Mouse (Mus musculus): ENCODE results near the gene Shc4. TPM values are rescaled to one million over a fixed set of nuclear protein-coding genes. Genes with fewer than 3 reads are reported as not detected.
A peak's percentile ranks its signal among the peaks of the same experiment; 100 is the strongest.

The Shc4 gene
- total and polyA plus RNA-seq, 2 experiments, result 0.18 to 0.26 TPM

GRCm38 (mm10) chr2:125651563-125651962 lies 72.4 kb downstream of the Shc4 start:
- H3K27me3 ChIP-seq (ENCODE audit: control insufficient read depth, insufficient read depth, low read length), result no peaks in the 10 kb centered on the region
- H3K36me3 ChIP-seq (ENCODE audit: control insufficient read depth, insufficient read depth, low read length), result no peaks in the 10 kb centered on the region
- 0 out of 2 replicates have a peak overlapping the region, but pooled peaks have one; percentile 15 for H3K9ac ChIP-seq (ENCODE audit: low read depth, low read length)
- H3K4me1 ChIP-seq (ENCODE audit: control insufficient read depth, insufficient read depth, low read length), result peaks cover 2% of the 10 kb centered on the region; the same call in 1 of the 2 replicates
- 62% methylated on average over 8 of the region's 8 CpGs for WGBS
- no peaks in the 10 kb centered on the region for H3K79me2 ChIP-seq (ENCODE audit: control insufficient read depth, insufficient read depth, low read length)
- TF ChIP-seq CTCF (IDR thresholded peaks at IDR 0.05; ENCODE audit: low read depth, low read length) (no peak), POLR2A (IDR thresholded peaks at IDR 0.05; ENCODE audit: extremely low read depth, insufficient read depth, low read length) (no peak)
- no peak overlapping the region for H3K27ac ChIP-seq (replicated peaks; ENCODE audit: insufficient read depth, low read depth, low read length)
- DNase-seq (ENCODE audit: extremely low read depth, low read depth, low spot score), result no peak
- no peak overlapping the region; the same call in 1 of the 2 replicates for H3K4me3 ChIP-seq (ENCODE audit: insufficient read depth, low read depth, low read length)

DNA sequence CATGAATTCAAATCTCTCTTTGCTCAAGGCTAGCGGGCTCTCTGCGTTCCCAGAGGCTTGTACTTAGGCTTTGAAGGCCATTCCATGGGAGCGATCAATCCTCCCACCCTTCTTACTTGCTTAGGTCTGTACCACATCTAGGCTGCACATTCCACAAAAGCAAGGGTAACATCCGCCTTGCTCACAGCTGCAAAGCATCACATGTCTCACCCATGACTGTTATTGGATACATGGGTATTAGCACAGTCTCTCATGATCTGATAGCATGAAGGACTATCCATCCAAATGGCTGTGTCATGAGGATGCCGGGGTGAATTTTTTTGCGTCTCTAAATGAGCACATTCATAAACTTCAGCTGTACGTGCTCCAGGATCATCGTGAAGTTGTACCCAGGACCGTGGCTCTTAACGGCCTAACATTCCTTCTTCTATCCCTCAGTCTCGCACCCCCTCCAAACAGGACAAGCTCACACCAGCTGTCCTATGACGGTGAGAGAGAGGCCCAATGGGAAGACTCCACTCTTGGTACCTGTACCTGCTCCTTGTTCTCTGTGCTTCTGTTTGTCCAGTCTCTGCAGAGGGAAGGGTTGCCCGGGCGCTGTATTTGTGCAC lies 73.1 kb downstream of the Shc4 start:
- peaks cover 2% of the 10 kb centered on the region; the same call in 1 of the 2 replicates for H3K4me1 ChIP-seq (ENCODE audit: control insufficient read depth, insufficient read depth, low read length)
- DNase-seq (ENCODE audit: extremely low read depth, low read depth, low spot score), result no peak

DNA sequence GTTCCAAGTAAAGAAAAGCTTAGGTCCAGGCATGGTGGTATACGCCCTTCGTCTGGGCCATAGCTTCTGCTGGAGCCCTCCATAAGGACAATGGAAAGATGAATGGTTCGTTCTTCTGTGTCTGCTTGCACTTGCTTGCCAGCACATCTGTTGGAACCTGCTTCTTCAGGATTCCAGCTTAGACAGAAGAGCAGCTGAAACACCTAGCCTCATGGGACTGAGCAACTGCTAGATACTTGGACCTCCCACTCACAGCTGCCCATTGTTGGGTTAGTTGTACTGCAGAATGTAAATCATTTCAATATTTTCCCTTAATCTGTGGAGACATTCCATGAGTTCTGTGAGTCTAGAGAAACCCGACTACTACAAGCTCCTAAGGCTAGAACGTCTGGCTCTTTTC lies 73.9 kb downstream of the Shc4 start:
- H3K27me3 ChIP-seq (ENCODE audit: control insufficient read depth, insufficient read depth, low read length), result no peaks in the 10 kb centered on the region
- WGBS, result 93% methylated on average over 5 of the region's 5 CpGs
- no peak overlapping the region for H3K27ac ChIP-seq (replicated peaks; ENCODE audit: insufficient read depth, low read depth, low read length)
- TF ChIP-seq POLR2A (IDR thresholded peaks at IDR 0.05; ENCODE audit: extremely low read depth, insufficient read depth, low read length) (no peak), CTCF (IDR thresholded peaks at IDR 0.05; ENCODE audit: low read depth, low read length) (no peak)
- DNase-seq (ENCODE audit: extremely low read depth, low read depth, low spot score), result no peak
- peaks cover 2% of the 10 kb centered on the region; the same call in 1 of the 2 replicates for H3K4me1 ChIP-seq (ENCODE audit: control insufficient read depth, insufficient read depth, low read length)
- H3K36me3 ChIP-seq (ENCODE audit: control insufficient read depth, insufficient read depth, low read length), result no peaks in the 10 kb centered on the region
- H3K9ac ChIP-seq (ENCODE audit: low read depth, low read length), result no peak overlapping the region
- H3K4me3 ChIP-seq (ENCODE audit: insufficient read depth, low read depth, low read length), result no peak overlapping the region
- no peaks in the 10 kb centered on the region for H3K79me2 ChIP-seq (ENCODE audit: control insufficient read depth, insufficient read depth, low read length)

More for the DNA sequence above, 73.1 kb downstream of the Shc4 start:
- Histone ChIP-seq H3K9ac (ENCODE audit: low read depth, low read length) (no peak overlapping the region), H3K4me3 (ENCODE audit: insufficient read depth, low read depth, low read length) (no peak overlapping the region), H3K79me2 (ENCODE audit: control insufficient read depth, insufficient read depth, low read length) (no peaks in the 10 kb centered on the region), H3K27ac (replicated peaks; ENCODE audit: insufficient read depth, low read depth, low read length) (no peak overlapping the region), H3K36me3 (ENCODE audit: control insufficient read depth, insufficient read depth, low read length) (no peaks in the 10 kb centered on the region), H3K27me3 (ENCODE audit: control insufficient read depth, insufficient read depth, low read length) (no peaks in the 10 kb centered on the region)
- 92% methylated on average over 14 of the region's 14 CpGs for WGBS
- TF ChIP-seq CTCF (IDR thresholded peaks at IDR 0.05; ENCODE audit: low read depth, low read length) (no peak), POLR2A (IDR thresholded peaks at IDR 0.05; ENCODE audit: extremely low read depth, insufficient read depth, low read length) (no peak)

DNA sequence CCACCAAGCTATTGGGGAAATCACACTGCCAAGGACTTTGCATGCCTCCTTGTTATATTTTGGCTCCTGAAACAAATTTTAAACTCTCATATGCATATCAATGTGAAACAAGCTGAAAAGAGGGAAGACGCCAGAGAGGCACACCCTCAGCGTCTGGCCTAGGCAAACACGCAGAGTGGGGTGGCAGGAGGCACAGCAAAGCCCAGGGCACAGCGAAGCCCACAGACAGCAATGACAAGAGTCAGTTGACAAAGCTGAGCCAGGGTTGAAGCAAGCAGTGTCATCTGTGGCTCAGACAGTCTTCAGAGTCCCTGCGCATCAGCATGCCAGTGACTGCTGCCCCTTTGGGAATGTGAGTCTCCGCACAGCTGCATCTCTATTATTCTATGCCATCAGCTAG lies 79.0 kb downstream of the Shc4 start:
- Histone ChIP-seq H3K36me3 (ENCODE audit: control insufficient read depth, insufficient read depth, low read length) (no peaks in the 10 kb centered on the region), H3K4me3 (ENCODE audit: insufficient read depth, low read depth, low read length) (no peak overlapping the region), H3K9ac (ENCODE audit: low read depth, low read length) (no peak overlapping the region), H3K27ac (replicated peaks; ENCODE audit: insufficient read depth, low read depth, low read length) (no peak overlapping the region), H3K4me1 (ENCODE audit: control insufficient read depth, insufficient read depth, low read length) (peaks cover 4% of the 10 kb centered on the region; the same call in 1 of the 2 replicates), H3K79me2 (ENCODE audit: control insufficient read depth, insufficient read depth, low read length) (no peaks in the 10 kb centered on the region), H3K27me3 (ENCODE audit: control insufficient read depth, insufficient read depth, low read length) (no peaks in the 10 kb centered on the region)
- TF ChIP-seq CTCF (IDR thresholded peaks at IDR 0.05; ENCODE audit: low read depth, low read length) (no peak), POLR2A (IDR thresholded peaks at IDR 0.05; ENCODE audit: extremely low read depth, insufficient read depth, low read length) (no peak)
- WGBS, result 71% methylated on average over 6 of the region's 6 CpGs
- no peak for DNase-seq (ENCODE audit: extremely low read depth, low read depth, low spot score)

GRCm38 (mm10) chr2:125637331-125637730 lies 86.6 kb downstream of the Shc4 start:
- Histone ChIP-seq H3K79me2 (ENCODE audit: control insufficient read depth, insufficient read depth, low read length) (no peaks in the 10 kb centered on the region), H3K27me3 (ENCODE audit: control insufficient read depth, insufficient read depth, low read length) (no peaks in the 10 kb centered on the region), H3K4me1 (ENCODE audit: control insufficient read depth, insufficient read depth, low read length) (no peaks in the 10 kb centered on the region), H3K36me3 (ENCODE audit: control insufficient read depth, insufficient read depth, low read length) (no peaks in the 10 kb centered on the region), H3K9ac (ENCODE audit: low read depth, low read length) (no peak overlapping the region), H3K4me3 (ENCODE audit: insufficient read depth, low read depth, low read length) (no peak overlapping the region), H3K27ac (replicated peaks; ENCODE audit: insufficient read depth, low read depth, low read length) (no peak overlapping the region)
- WGBS, result 53% methylated on average over 7 of the region's 7 CpGs
- TF ChIP-seq POLR2A (IDR thresholded peaks at IDR 0.05; ENCODE audit: extremely low read depth, insufficient read depth, low read length) (no peak), CTCF (IDR thresholded peaks at IDR 0.05; ENCODE audit: low read depth, low read length) (no peak)
- no peak for DNase-seq (ENCODE audit: extremely low read depth, low read depth, low spot score)

- WGBS, result 98% methylated on average over 2 of the region's 2 CpGs
- no peaks in the 10 kb centered on the region for H3K36me3 ChIP-seq (ENCODE audit: control insufficient read depth, insufficient read depth, low read length)
- TF ChIP-seq POLR2A (IDR thresholded peaks at IDR 0.05; ENCODE audit: extremely low read depth, insufficient read depth, low read length) (no peak), CTCF (IDR thresholded peaks at IDR 0.05; ENCODE audit: low read depth, low read length) (no peak)
- no peaks in the 10 kb centered on the region for H3K27me3 ChIP-seq (ENCODE audit: control insufficient read depth, insufficient read depth, low read length)
- H3K9ac ChIP-seq (ENCODE audit: low read depth, low read length), result no peak overlapping the region
- H3K27ac ChIP-seq (replicated peaks; ENCODE audit: insufficient read depth, low read depth, low read length), result no peak overlapping the region
- peaks cover 5% of the 10 kb centered on the region for H3K4me1 ChIP-seq (ENCODE audit: control insufficient read depth, insufficient read depth, low read length)
- no peak overlapping the region for H3K4me3 ChIP-seq (ENCODE audit: insufficient read depth, low read depth, low read length)
- H3K79me2 ChIP-seq (ENCODE audit: control insufficient read depth, insufficient read depth, low read length), result no peaks in the 10 kb centered on the region
- no peak for DNase-seq (ENCODE audit: extremely low read depth, low read depth, low spot score)
These were observed 93.9 kb downstream of the Shc4 start for GRCm38 (mm10) chr2:125630010-125630409.

Measured in liver, adult 2 months (tissue).